Mouse (Mus musculus) lung, postnatal 0 days (tissue): Measurements from ENCODE around the gene Enox1.

Experiments used
- CTCF ChIP-seq: IDR thresholded peaks from 2 replicates; pipeline ENCODE4 v1.5.1; 2016; ENCODE audit warnings: antibody characterized with exemption, mild to moderate bottlenecking
- EP300 ChIP-seq: IDR thresholded peaks from 2 replicates; pipeline ENCODE4 v1.6.1; 2016; ENCODE audit warnings: antibody characterized with exemption, mild to moderate bottlenecking, control low read depth

- TF ChIP-seq CTCF, result no peak
- no peak for TF ChIP-seq EP300
Observed at GRCm38 (mm10) chr14:77490699-77491098, 334.1 kb downstream of the Enox1 start.
